Mouse (Mus musculus): ENCODE data around the gene Pak2.
A peak's percentile ranks its signal among the peaks of the same experiment; 100 is the strongest.
"Not testable (repeated sequence)": the region's sequence is repeated elsewhere in the genome, so short reads cannot be mapped to it uniquely, and the experiment has no call there.

Pak2 gene

GRCm38 (mm10) chr16:32078991-32079511 is at the start of gene Pak2:
TSS of gene Pak2 (minus strand) at chr16:32079342.
- peak; percentile 83 to 90 for DNase-seq

- no peak for DNase-seq
Measured at GRCm38 (mm10) chr16:32127046-32127445, 47.9 kb upstream of the Pak2 start.

GRCm38 (mm10) chr16:32125364-32125763 is 46.2 kb upstream of the Pak2 start:
- no peak for DNase-seq

GRCm38 (mm10) chr16:32124444-32125335 is 45.5 kb upstream of the Pak2 start:
- DNase-seq, result peak; percentile 38 to 43

- no peak for DNase-seq
Measured at GRCm38 (mm10) chr16:32124020-32124419, 44.9 kb upstream of the Pak2 start.

GRCm38 (mm10) chr16:32120454-32120853 is 41.3 kb upstream of the Pak2 start:
- no peak for DNase-seq

GRCm38 (mm10) chr16:32116186-32116585 is 37.0 kb upstream of the Pak2 start:
- no peak for DNase-seq

- DNase-seq, result no peak
Measured at GRCm38 (mm10) chr16:32115781-32116180, 36.6 kb upstream of the Pak2 start.

GRCm38 (mm10) chr16:32114968-32115695 is 36.0 kb upstream of the Pak2 start:
- peak; percentile 77 to 93 for DNase-seq

GRCm38 (mm10) chr16:32114406-32114805 is 35.3 kb upstream of the Pak2 start:
- DNase-seq, result no peak

GRCm38 (mm10) chr16:32113541-32114218 is 34.5 kb upstream of the Pak2 start:
- DNase-seq, result peak; percentile 53 to 59

GRCm38 (mm10) chr16:32110951-32111699 is 32.0 kb upstream of the Pak2 start:
- DNase-seq, result no peak

GRCm38 (mm10) chr16:32108578-32108977 is 29.4 kb upstream of the Pak2 start:
- no peak for DNase-seq

GRCm38 (mm10) chr16:32108170-32108569 is 29.0 kb upstream of the Pak2 start:
- no peak for DNase-seq

- no peak for DNase-seq
Measured at GRCm38 (mm10) chr16:32107342-32108045, 28.4 kb upstream of the Pak2 start.

- DNase-seq, result no peak
Measured at GRCm38 (mm10) chr16:32105698-32106097, 26.6 kb upstream of the Pak2 start.

GRCm38 (mm10) chr16:32102295-32102694 is 23.2 kb upstream of the Pak2 start:
- no peak for DNase-seq

- peak; percentile 80 to 91 for DNase-seq
Measured at GRCm38 (mm10) chr16:32099638-32100150, 20.6 kb upstream of the Pak2 start, which contains the start of the genes Pigx and Cep19. TSS of gene Pigx (minus strand) at chr16:32099740. TSS of gene Cep19 (plus strand) at chr16:32099800.

GRCm38 (mm10) chr16:32098897-32099637 is 19.9 kb upstream of the Pak2 start:
- DNase-seq, result no peak

- DNase-seq, result not testable (repeated sequence)
Measured at GRCm38 (mm10) chr16:32097757-32098156, 18.6 kb upstream of the Pak2 start.
